14 mouse cellular contexts compared by ENCODE assay signal in the genomic region with DNA sequence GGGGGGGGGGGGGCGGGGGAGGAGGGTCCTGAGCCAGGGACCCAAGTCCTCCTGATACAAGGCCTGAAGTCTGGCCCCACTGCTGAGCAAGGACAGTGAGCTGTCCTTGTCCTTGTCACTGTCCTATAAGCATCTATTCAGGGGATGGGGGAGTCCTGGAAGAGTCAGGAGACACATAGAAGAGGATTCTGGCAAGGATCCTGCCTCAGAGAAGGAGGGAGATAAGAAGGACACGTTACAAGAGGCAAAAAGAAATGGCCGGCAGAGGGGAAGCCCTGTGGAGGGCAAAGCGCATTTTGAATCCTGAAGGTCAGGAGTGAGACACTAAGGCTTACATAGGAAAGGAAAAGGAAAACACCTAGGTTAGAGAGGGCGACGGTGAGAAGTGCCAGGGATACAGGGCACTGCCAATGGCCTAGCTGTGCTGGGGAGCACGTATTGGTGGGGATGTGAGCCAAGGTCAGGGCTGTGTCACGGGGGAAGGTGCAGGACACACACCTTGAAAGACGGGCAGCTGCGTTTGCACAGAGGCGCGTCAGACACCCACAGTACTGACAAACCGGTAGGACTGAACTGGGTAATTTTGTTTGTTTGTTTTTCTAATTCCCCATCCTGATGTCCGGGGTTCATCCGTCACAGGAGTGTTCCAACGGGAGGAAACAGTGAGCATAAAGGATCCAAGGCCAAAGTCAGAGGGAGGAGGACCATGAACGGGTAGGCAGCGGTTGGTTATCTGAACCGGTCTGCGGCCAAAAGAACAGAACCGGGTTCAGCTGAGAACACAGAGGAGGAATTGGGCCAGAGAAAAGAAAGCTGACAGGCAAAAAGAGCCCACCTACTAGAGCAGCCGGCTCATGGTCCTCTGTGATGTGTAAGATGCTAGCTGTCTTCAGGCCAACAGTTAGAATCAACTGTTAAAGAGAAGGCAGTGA. TPM values are rescaled to one million over a fixed set of nuclear protein-coding genes. Genes with fewer than 3 reads are reported as not detected.
DNase-seq lines count a peak whose midpoint lies in the region; ATAC-seq and TF ChIP-seq lines count a peak whose summit lies in the region.
"Had no signal": no experiment of that assay in that cellular context is flagged by ENCODE, and none has a peak within 500 bp of the region (broad histone marks: within the 10 kb centered on the region; RNA-seq: fewer than 3 reads in every experiment).

No protein-coding gene starts in this region.

- ATAC-seq in heart, embryonic 11.5 days (replicated peaks; ENCODE audit: insufficient number of reproducible peaks, low FRiP score, low TSS enrichment) = no peak
- ATAC-seq in liver, postnatal 0 days = no peak
- ATAC-seq in heart, postnatal 0 days (ENCODE audit: insufficient read depth, low read depth) = 0 out of 2 replicates have a peak, but pooled peaks have one; percentile 6
- ATAC-seq: intestine, embryonic 16.5 days had no signal

- no peaks in the 10 kb centered on the region for H3K9me3 ChIP-seq in heart, embryonic 11.5 days (replicated peaks; ENCODE audit: control insufficient read depth, low read length)
- H3K9me3 ChIP-seq in liver, postnatal 0 days (ENCODE audit: low read length) = no peaks in the 10 kb centered on the region
- no peaks in the 10 kb centered on the region for H3K9me3 ChIP-seq in heart, postnatal 0 days (replicated peaks; ENCODE audit: control insufficient read depth, low read length)
- H3K9me3 ChIP-seq: limb, embryonic 15.5 days had no signal

- WGBS in heart, adult 2 months = 37% methylated on average over 22 of the region's 22 CpGs
- 65% methylated on average over 22 of the region's 22 CpGs for WGBS in heart, embryonic 11.5 days (ENCODE audit: insufficient replicate concordance)
- 16% methylated on average over 22 of the region's 22 CpGs for WGBS in liver, adult 2 months
- WGBS in liver, postnatal 0 days (ENCODE audit: insufficient replicate concordance) = 64% methylated on average over 21 of the region's 22 CpGs
- 47% methylated on average over 22 of the region's 22 CpGs for WGBS in heart, postnatal 0 days

- no peak for TF ChIP-seq EP300 in heart, adult 2 months (IDR thresholded peaks at IDR 0.05; ENCODE audit: insufficient read depth, low read depth, low read length)
- TF ChIP-seq EP300 in liver, postnatal 0 days (IDR thresholded peaks at IDR 0.05; ENCODE audit: low read depth) = no peak
- no peak for TF ChIP-seq EP300 in heart, postnatal 0 days (IDR thresholded peaks at IDR 0.05; ENCODE audit: low read depth)

- H3K9ac ChIP-seq in heart, adult 2 months (ENCODE audit: low read depth, low read length) = peak overlapping the region; percentile 1; the same call in 1 of the 2 replicates
- no peak overlapping the region for H3K9ac ChIP-seq in heart, embryonic 11.5 days (ENCODE audit: low read depth, low read length)
- no peak overlapping the region for H3K9ac ChIP-seq in liver, adult 2 months (ENCODE audit: low read depth, low read length)
- no peak overlapping the region for H3K9ac ChIP-seq in liver, postnatal 0 days (replicated peaks)
- no peak overlapping the region for H3K9ac ChIP-seq in heart, postnatal 0 days (replicated peaks; ENCODE audit: low read depth, low read length)
- H3K9ac ChIP-seq: limb, embryonic 15.5 days had no signal

- no peak for TF ChIP-seq POLR2A in heart, adult 2 months (IDR thresholded peaks at IDR 0.05; ENCODE audit: insufficient read depth, low read depth, low read length)
- TF ChIP-seq POLR2A in liver, adult 2 months (IDR thresholded peaks at IDR 0.05; ENCODE audit: extremely low read depth, insufficient read depth, low read length) = no peak

- intact Hi-C loops in heart, adult 2 months (cut with DNase I) = no loop called here

- H3K27me3 ChIP-seq in heart, adult 2 months (ENCODE audit: control insufficient read depth, insufficient read depth, low read length) = no peaks in the 10 kb centered on the region
- no peaks in the 10 kb centered on the region for H3K27me3 ChIP-seq in heart, embryonic 11.5 days (ENCODE audit: control insufficient read depth, insufficient read depth, low read length)
- no peaks in the 10 kb centered on the region for H3K27me3 ChIP-seq in liver, adult 2 months (ENCODE audit: control insufficient read depth, insufficient read depth, low read length)
- H3K27me3 ChIP-seq in liver, postnatal 0 days (ENCODE audit: insufficient read depth, low read length) = no peaks in the 10 kb centered on the region
- H3K27me3 ChIP-seq in heart, postnatal 0 days (ENCODE audit: control insufficient read depth, insufficient read depth, low read length) = no peaks in the 10 kb centered on the region
- H3K27me3 ChIP-seq: limb, embryonic 15.5 days had no signal

- no peaks in the 10 kb centered on the region for H3K36me3 ChIP-seq in heart, adult 2 months (ENCODE audit: control insufficient read depth, insufficient read depth, low read length)
- H3K36me3 ChIP-seq in heart, embryonic 11.5 days (ENCODE audit: control insufficient read depth, insufficient read depth, low read length) = no peaks in the 10 kb centered on the region
- H3K36me3 ChIP-seq in liver, adult 2 months (ENCODE audit: control insufficient read depth, insufficient read depth, low read length) = no peaks in the 10 kb centered on the region
- H3K36me3 ChIP-seq in liver, postnatal 0 days (replicated peaks; ENCODE audit: insufficient read depth, low read length) = no peaks in the 10 kb centered on the region
- H3K36me3 ChIP-seq in heart, postnatal 0 days (replicated peaks; ENCODE audit: control insufficient read depth, insufficient read depth, low read length) = no peaks in the 10 kb centered on the region
- H3K36me3 ChIP-seq: limb, embryonic 15.5 days had no signal

- DNase-seq in adrenal gland, postnatal 10 days = peak; percentile 29
- DNase-seq in adrenal gland, adult 8-10 months = no peak
- peak; percentile 54 to 57 for DNase-seq in heart, adult 2 months
- DNase-seq in liver, adult 2 months (ENCODE audit: extremely low read depth, low read depth, low spot score) = peak; percentile 70
- no peak for DNase-seq in liver, postnatal 0 days
- no peak for DNase-seq in heart, postnatal 0 days (ENCODE audit: low spot score)
- DNase-seq in MN1 (ENCODE audit: low spot score) = no peak
- DNase-seq: kidney, postnatal 4 days; right cerebral cortex, postnatal 25 days had no signal

- H3K4me2 ChIP-seq in heart, embryonic 11.5 days = no peak overlapping the region
- no peak overlapping the region for H3K4me2 ChIP-seq in liver, postnatal 0 days (ENCODE audit: low read depth, low read length)
- no peak overlapping the region for H3K4me2 ChIP-seq in heart, postnatal 0 days (ENCODE audit: low read depth, low read length)
- H3K4me2 ChIP-seq: limb, embryonic 15.5 days had no signal

- no peaks in the 10 kb centered on the region; the same call in none of the 2 replicates for H3K79me2 ChIP-seq in heart, adult 2 months (replicated peaks; ENCODE audit: control insufficient read depth, insufficient read depth, low read length)
- H3K79me2 ChIP-seq in liver, adult 2 months (ENCODE audit: control insufficient read depth, insufficient read depth, low read length) = no peaks in the 10 kb centered on the region

- no peak overlapping the region for H3K4me3 ChIP-seq in heart, adult 2 months
- H3K4me3 ChIP-seq in heart, embryonic 11.5 days (ENCODE audit: low read depth, low read length) = no peak overlapping the region
- H3K4me3 ChIP-seq in liver, adult 2 months (ENCODE audit: insufficient read depth, low read depth, low read length) = no peak overlapping the region
- H3K4me3 ChIP-seq in liver, postnatal 0 days (ENCODE audit: low read depth, low read length) = no peak overlapping the region
- H3K4me3 ChIP-seq in heart, postnatal 0 days (ENCODE audit: low read depth, low read length) = no peak overlapping the region
- H3K4me3 ChIP-seq: erythroblast, embryonic 14.5 days; left cerebral cortex, adult 2 months; limb, embryonic 15.5 days had no signal

- peaks cover 34% of the 10 kb centered on the region for H3K4me1 ChIP-seq in heart, adult 2 months (ENCODE audit: control insufficient read depth, insufficient read depth, low read length)
- peaks cover 43% of the 10 kb centered on the region for H3K4me1 ChIP-seq in heart, embryonic 11.5 days (ENCODE audit: control insufficient read depth, insufficient read depth, low read length)
- H3K4me1 ChIP-seq in liver, adult 2 months (ENCODE audit: control insufficient read depth, insufficient read depth, low read length) = peaks cover 24% of the 10 kb centered on the region
- peaks cover 34% of the 10 kb centered on the region for H3K4me1 ChIP-seq in liver, postnatal 0 days (ENCODE audit: insufficient read depth)
- H3K4me1 ChIP-seq in heart, postnatal 0 days (ENCODE audit: control insufficient read depth, insufficient read depth) = peaks cover 53% of the 10 kb centered on the region

- peak overlapping the region; percentile 78 for H3K27ac ChIP-seq in heart, adult 2 months
- H3K27ac ChIP-seq in heart, embryonic 11.5 days (ENCODE audit: low read depth, low read length) = no peak overlapping the region
- no peak overlapping the region for H3K27ac ChIP-seq in liver, adult 2 months (replicated peaks; ENCODE audit: insufficient read depth, low read depth, low read length)
- H3K27ac ChIP-seq in liver, postnatal 0 days (ENCODE audit: low read depth) = no peak overlapping the region
- H3K27ac ChIP-seq in heart, postnatal 0 days (ENCODE audit: low read depth) = peak overlapping the region; percentile 75
- H3K27ac ChIP-seq: left cerebral cortex, adult 2 months; limb, embryonic 15.5 days had no signal

- no peak for TF ChIP-seq CTCF in heart, adult 2 months (IDR thresholded peaks at IDR 0.05)
- TF ChIP-seq CTCF in liver, adult 2 months (IDR thresholded peaks at IDR 0.05; ENCODE audit: low read depth, low read length) = no peak
- no peak for TF ChIP-seq CTCF in liver, postnatal 0 days (IDR thresholded peaks at IDR 0.05; ENCODE audit: low read depth)
- no peak for TF ChIP-seq CTCF in heart, postnatal 0 days (IDR thresholded peaks at IDR 0.05; ENCODE audit: low read depth)

RNA-seq across cellular contexts. Expression of a gene that starts 8.9 kb away (rescaled TPM):
- total RNA-seq in adrenal gland, postnatal 10 days (2021) = 10 to 100 TPM; 21.1 to 26.4 TPM
- 10 to 100 TPM; 33.3 to 53.8 (median 43.4) TPM for total RNA-seq in adrenal gland, adult 8-10 months (2022)
- total RNA-seq in heart, adult 2 months (2021) = 10 to 100 TPM; 30.4 to 33.5 TPM
- polyA plus RNA-seq in heart, adult 2 months (2012; rRNA removed) = 26.0 and 38.0 TPM in 2 replicates
- polyA plus RNA-seq in heart, embryonic 11.5 days (2014; fragmentation: Nextera tagmentation; extraction: Ambion mirVana) = 10.1 and 10.6 TPM in 2 replicates
- 3.0 and 3.7 TPM in 2 replicates for total RNA-seq in liver, adult 2 months (2014; rRNA removed)
- 2.6 and 2.7 TPM in 2 replicates for polyA plus RNA-seq in liver, adult 2 months (2012; rRNA removed)
- polyA plus RNA-seq in liver, postnatal 0 days (2015; fragmentation: Nextera tagmentation; extraction: Ambion mirVana) = 5.5 and 6.1 TPM in 2 replicates
- 25.3 and 28.2 TPM in 2 replicates for total RNA-seq in heart, postnatal 0 days (2014; rRNA removed; ENCODE audit: low replicate concordance)
- 12.1 and 14.5 TPM in 2 replicates for polyA plus RNA-seq in heart, postnatal 0 days (2015; fragmentation: Nextera tagmentation; extraction: Ambion mirVana)

RNA-seq across cellular contexts. Expression of a gene that starts 37.2 kb away (rescaled TPM):
- total RNA-seq in adrenal gland, postnatal 10 days (2021) = 10 to 100 TPM; 26.2 to 31.6 TPM
- total RNA-seq in adrenal gland, adult 8-10 months (2022) = 10 to 100 TPM; 36.6 to 49.1 (median 43.4) TPM
- total RNA-seq in heart, adult 2 months (2021) = 10 to 100 TPM; 21.8 to 25.6 TPM
- polyA plus RNA-seq in heart, adult 2 months (2012; rRNA removed) = 23.2 and 30.1 TPM in 2 replicates
- 6.0 and 7.3 TPM in 2 replicates for polyA plus RNA-seq in heart, embryonic 11.5 days (2014; fragmentation: Nextera tagmentation; extraction: Ambion mirVana)
- 9.6 and 13.2 TPM in 2 replicates for total RNA-seq in liver, adult 2 months (2014; rRNA removed)
- 14.1 and 14.3 TPM in 2 replicates for polyA plus RNA-seq in liver, adult 2 months (2012; rRNA removed)
- 6.0 and 6.4 TPM in 2 replicates for polyA plus RNA-seq in liver, postnatal 0 days (2015; fragmentation: Nextera tagmentation; extraction: Ambion mirVana)
- 26.6 and 31.4 TPM in 2 replicates for total RNA-seq in heart, postnatal 0 days (2014; rRNA removed; ENCODE audit: low replicate concordance)
- polyA plus RNA-seq in heart, postnatal 0 days (2015; fragmentation: Nextera tagmentation; extraction: Ambion mirVana) = 9.7 and 10.0 TPM in 2 replicates

Comparison
In these comparisons a context has a peak if more than half of its experiments do, and no peak if none do; other contexts are left out.
1. DNase-seq: peak in adrenal gland, postnatal 10 days (single experiment), heart, adult 2 months (2 of 2) and liver, adult 2 months (single experiment); none in adrenal gland, adult 8-10 months (single experiment), liver, postnatal 0 days (single experiment), heart, postnatal 0 days (single experiment) and MN1 (single experiment).
2. H3K27ac ChIP-seq: peak in heart, adult 2 months (single experiment) and heart, postnatal 0 days (single experiment); none in heart, embryonic 11.5 days (single experiment), liver, adult 2 months (single experiment) and liver, postnatal 0 days (single experiment).